Mouse (Mus musculus) thymus, adult 18-20 months (tissue): Measurements from ENCODE around the gene Vars.
"Not testable (repeated sequence)": the region's sequence is repeated elsewhere in the genome, so short reads cannot be mapped to it uniquely, and the experiment has no call there.

ENCODE experiments used
- DNase-seq, 2 experiments: peaks; one replicate each; pipeline ENCODE4 v3.0.0; 2022; ENCODE audit warnings: mixed read lengths in 2 of 2

Gene Vars

DNA sequence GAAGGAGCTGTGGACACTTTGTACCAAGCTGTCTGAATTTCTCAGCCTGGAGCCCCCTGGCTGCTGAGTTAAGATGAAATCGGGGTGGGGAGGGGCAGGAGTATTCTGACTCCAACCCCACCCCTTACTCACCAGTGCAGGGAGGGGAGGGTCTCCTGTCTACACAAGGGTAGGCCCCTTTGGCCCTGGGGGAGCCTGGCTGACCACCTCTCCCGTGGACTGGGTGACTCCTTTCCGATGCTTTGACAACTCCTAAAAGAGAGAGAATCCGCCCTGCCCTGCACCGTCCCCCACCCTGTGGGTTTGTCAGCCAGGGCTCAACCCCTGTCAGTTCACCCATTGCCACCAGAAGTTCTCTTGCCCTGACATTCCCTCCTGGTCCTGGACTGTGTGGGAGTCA lies 25.4 kb downstream of the Vars start:
- DNase-seq: no peak

DNA sequence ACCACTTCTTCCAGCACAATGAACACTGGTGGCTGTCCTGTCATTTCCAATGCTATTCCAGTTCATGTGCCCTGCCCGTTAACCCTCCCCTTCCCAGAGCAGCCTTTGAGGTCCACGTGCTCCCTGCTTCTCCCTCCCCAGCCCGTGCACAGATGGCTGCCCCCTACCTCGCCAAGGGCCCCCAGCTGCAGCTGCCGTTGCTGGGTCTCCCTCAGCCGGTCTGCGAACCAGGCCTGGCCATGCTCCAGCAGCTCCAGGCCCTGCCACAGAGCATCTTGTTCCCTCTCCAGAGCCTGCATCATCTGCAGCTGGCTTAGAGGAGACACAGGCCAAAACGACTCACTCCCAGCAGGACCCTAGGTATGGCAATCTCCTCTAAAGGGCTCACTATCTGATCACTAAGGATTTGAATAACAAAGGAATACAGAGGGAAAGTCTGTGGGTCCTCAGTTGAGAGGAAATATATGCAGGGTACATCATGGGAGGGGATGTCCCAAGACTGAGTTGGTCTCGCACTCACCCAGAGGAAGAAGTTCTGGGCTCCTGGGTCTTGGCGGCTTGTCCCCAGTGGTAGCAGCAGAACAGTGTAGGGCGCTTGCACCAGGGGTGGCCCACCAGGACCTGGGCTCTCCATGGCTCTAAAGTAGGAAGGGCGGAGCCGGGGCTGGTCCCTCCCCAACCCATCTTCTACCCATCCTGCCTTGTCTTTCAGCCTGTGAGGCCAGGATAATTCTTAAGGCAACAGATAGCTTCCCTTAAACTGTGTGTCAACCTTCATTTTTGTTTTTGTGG lies 26.7 kb downstream of the Vars start, which contains the start of gene Sapcd1:
Gene Sapcd1 (minus strand): TSS at position 740 of the 792 bp plus-strand sequence.
- peak in 1 of 2 experiments; percentile 9 for DNase-seq

DNA sequence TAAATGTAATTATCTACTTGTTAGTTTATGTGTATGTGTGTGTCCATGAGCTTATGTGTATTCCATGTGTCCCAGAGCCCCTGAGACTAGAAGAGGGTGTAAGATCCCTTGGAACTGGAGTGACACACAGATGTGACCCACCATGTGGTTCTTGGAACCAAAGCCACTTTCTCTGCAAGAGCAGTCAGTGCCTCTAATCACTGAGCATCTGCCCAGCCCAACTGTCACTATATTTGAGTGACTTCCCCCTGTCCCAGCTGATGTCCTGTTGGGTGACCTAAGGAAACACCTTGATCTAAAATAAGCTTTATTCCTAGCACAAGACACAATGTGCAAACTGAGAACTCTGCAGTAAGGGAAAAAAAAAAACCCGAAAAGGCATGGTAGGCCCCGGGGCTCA lies 27.5 kb downstream of the Vars start:
- DNase-seq: no peak

DNA sequence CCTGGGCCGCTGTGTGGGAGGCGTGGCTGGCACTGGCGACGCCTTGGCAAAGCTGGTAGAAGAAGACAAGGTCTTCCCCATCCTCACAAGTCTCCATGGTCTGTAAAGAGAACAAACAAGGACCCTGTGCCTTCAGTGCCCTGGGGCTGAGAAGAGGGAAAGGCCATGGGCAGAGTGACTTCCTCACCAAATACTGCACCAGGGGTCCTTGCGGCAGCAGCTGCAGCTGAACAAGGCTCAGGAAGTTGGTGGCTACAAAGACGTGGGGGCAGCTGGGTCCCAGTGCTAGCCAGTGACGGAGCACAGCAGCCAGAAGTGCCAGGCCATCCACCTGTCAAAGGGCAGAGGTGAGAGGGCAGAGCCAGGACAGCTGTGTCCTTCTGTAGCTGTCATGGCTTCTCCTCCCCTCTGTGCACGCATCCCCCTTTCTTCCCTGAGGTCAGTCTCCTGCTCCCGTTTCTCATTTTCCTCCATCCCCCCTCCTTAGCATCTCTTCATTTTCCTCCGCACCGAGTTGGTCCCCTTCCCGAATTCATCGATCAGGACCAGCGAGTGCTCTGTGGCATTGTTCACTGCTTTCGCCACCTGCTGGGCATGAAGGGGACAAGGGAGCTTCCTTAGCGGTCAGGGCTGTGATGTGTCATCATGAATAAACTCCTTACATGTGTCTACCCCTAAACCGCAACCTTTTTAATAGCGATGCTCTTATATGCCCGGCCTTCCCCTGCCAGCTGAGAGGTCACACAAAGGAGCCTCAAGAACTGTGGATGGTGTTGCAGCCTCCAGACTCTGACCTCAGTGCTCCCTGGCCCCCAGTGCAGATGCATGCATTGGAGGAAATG lies 29.1 kb downstream of the Vars start:
- peak in 1 of 2 experiments; percentile 46 for DNase-seq

DNA sequence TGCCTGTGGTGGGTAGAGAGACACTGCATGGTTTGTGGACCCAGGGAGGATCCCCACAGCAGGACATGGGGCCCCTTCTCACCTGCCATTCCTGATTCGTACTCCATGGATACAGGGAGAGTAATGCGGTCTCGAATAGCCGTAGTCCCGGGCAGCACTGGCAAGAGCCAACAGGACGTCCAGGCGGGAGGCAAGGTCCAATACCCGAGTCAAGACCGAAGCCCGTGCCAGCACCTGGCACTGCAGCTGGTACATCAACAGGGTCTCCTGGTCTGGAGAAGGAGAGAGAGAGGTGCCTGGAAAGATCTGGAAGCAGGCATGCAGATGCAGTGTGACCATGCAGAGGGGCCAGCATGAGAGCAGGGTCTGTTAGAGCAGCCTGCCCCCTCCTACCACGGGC lies 30.5 kb downstream of the Vars start:
- no peak for DNase-seq

DNA sequence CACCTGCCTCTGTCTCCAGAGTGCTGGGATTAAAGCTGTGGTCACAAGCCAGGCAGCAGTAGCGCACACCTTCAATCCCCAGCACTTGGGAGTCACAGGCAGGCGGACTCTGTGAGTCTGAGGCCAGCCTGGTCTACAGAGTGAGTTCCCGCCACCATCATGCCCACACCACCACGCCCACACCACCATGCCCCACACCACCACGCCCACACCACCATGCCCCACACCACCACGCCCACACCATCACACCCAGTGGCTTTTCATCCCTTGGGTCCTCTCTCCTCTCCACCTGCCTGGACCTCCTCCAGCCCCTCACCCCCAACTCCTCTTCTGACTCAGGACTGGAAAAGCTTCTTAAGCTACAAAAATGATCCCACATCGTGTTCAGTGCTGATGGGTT lies 31.1 kb downstream of the Vars start:
- no peak for DNase-seq

DNA sequence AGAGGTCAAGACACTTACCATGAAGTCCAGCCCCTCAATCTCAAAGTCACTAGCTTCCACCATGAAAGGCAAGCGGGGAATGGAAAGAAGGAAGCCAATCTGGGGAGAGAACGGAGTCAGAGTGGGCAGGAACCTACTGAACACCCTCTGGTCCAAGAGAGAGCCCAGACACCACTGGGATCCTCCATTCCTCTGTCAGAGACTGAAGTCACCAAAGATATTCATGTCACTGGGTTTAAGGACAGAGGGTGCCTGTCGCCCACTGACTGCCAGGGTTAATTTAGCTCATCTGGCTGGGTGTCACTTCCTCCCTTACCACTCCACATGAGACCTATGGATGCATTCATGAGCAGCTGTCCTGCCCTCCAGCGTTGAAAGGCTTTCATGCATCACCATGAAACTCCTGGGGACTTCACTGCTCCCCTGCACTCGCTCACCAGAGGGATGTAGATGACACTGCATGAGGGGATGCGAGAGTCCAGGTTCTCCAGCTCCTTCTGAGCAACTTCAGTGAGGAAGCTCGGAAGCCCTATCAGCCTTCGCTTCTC lies 31.6 kb downstream of the Vars start:
- no peak for DNase-seq

DNA sequence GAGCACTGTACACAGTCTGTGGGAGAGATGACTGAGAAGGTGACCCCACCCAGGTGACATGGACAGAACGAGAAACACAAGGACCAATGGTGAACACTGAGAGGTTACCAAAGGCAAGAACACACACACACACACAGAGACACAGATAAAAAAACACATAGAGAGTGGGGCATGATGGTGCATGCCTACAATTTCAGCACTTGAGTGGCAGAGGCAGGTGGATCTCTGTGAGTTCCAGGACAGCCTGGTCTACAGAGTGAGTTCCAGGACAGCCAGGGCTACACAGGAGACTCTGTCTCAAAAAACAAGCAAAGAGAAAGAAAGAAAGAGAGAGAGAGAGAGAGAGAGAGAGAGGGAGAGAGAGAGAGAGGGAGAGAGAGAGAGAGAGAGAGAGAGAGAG lies 32.9 kb downstream of the Vars start:
- DNase-seq: not testable (repeated sequence)

DNA sequence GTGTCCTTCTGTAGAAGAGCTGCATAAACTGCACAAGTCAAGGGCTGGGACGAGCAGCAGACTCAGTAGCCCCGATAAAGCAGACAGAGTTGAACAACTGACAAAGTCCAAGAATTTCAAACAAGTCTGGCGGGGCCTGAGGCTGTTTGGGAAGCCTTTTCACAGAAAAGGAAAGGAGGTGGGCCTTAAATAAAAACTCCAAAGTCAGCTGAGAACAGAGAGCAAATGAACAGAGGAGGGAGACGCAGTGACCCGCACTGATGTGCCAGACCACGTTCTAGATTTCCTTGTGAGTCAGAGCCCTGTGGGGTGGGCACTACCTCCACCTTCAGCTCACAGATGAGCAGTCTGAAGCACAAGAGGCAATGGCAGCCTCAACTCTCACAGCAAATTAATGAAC lies 34.1 kb downstream of the Vars start:
- no peak for DNase-seq

DNA sequence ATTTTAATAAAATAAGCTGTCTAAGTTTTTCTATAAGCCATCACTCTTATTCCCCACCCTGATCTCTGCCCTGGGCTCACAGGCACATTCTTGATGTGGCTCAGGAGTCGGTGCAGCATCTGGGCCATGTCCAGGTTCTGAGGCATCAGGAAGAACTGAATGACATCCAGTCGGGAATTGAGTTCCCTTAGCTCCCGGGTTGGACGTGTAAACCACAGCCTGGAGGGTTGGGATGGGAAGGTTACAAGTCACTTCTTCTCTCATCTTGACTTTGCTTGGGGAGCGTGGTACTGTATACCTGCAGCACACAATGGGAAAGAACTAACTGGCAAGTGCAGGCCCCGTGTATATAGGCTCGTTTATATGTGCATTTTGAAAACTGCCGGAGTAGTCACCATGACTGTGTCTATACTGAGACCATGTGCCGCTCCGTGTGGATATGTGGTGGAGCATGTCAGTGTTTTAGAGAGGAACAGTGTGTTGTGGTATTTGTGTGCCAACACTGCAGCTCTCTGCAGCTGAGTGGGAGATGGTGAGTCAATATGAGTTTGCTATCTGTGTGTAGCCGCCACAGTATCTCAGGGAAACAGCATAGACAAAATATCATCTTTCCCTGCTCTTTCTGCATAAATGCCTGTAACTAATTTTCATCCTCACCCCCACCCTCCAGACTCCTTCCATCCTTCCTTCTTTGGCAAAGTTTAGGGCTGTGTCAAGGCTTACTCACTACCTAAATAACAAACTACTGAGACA lies 38.5 kb downstream of the Vars start:
- DNase-seq: no peak

DNA sequence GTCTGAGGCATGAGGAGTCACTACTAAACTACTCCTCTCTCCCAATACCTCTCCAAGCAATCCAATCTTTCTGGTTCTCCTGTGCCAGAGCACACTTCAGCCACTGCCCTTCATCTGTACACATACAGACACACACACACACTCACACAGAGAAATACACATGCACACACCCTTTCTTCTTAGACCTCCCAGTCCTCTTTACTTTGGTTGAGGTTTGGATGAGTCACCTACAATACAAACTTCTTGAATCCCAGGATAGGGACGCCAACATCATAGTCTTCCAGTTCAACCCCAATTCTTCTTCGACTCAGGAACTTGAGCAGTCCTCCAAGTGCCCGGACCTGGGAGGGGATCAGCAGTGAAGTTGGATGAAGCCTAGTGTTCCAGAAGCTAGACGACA lies 43.0 kb downstream of the Vars start:
- DNase-seq: no peak

DNA sequence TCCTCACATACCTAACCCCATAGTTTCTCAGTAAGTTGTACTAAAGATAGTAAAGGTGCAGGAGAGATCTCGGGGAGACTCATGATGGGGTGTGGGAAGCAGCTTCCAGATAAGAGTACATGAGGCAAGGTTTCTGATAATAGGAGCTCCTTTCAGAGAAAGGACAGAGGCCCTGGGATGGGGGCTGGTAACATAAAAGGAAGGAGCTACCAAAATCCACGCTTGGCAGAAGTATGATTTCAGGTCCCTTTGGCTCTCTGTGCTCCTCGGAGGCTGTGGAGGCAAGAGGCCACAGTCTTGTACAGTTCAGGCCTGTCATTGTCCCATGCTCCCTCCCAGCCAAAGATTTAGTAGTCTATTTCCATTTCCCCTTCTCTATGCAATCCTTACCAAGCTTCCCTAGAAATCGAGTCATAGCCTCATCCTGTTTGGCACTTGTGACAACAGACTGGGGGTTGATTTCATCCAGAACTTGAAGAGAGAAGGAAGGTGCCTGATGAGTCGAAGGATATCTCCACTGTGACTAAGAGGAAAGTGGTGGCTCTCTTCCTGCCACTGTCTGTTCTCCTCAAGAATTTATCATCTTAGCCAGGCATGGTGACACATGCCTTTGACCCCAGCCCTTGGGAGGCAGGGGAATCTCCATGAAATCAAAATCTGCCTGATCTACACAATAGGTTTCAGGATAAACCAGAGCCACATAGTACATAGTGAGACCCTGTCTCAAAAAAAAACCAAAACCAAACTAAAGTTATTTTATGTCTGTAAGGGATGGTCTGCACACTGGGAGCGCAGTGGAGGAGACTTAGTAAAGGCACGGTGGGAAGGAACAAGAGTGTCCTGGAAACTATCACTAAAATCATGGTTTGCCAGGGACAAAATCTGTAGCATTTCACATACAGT lies 44.4 kb downstream of the Vars start:
- no peak for DNase-seq

DNA sequence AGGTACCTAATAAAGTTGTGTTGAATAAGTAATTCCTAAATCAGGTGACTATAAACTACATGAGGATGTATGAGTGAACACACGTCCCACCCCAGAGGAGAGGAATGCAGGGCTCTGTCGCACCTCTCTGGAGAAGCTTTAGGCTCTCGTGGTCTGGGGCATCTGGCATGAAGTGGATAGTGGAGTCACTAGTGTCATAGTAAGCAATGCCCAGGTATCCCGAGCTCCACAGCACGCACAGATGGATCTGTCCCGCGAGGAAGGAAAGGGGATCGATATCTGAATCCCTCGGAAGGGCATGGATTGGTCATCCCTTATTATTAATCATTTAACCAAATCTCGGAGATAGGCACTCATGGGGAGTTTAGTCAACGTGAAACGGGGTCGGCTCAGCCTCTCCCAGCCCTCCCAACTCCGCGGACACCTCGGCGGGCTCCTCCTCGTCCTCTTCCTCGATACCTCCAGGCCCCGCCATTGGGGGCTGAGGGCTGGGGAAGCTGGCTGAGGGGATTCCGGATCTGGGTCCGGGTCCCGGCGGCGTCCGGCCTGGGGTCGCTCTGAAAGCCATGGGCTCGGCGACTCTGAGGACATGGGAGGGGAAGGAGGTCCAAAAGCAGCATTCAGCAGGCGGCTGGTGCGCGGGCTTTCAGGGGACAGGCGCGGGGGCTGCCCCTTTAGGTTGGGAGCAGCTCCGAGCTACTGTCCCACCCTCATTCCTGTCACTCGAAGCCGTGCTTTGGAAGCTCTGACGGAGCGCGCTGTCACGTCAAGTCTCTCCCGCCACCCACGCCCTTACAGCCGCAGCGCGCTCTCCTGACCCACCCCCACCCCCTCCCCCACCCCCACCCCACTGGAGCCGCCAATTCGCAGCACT lies 45.3 kb downstream of the Vars start:
- DNase-seq: no peak

DNA sequence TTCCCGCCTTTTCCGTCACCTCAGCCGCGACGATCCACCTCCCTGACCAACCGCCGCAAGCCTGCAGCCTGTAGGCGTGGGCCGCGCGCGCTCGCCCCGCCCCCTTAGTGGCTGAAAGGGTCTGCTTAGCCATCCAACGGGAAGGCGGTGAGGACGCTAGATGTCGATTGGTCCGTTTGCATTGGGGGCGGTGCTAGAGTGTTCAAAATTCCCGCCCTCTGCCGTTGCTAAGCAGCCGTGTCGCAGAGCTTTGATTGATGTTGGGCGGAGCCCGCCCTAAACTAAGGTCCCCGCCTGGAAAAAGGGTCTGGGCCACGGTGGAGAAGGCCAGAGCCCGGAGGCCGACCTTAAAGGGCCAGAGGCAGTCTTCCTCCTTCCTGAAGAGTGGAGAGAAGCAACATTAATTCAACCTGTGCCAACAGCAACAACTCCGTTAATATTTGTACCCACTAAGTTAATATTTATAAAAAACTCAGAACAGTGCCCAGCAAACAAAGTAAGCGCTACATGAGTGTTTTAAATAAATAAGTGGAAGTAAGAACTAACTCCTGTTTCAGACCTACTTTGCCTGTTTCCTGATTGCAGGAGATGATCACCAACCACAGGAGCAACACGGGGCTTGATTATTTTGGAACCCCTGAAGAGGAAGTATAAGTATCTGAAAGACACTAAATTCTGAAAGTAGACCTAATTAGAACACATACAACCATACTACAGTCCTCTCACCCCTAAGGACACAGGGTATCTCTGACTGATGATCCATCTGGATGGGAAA lies 46.1 kb downstream of the Vars start, which contains the start of gene Msh5:
Gene Msh5 (minus strand): TSS at position 65 of the 775 bp plus-strand sequence.
- DNase-seq: peak; percentile 97 to 98

DNA sequence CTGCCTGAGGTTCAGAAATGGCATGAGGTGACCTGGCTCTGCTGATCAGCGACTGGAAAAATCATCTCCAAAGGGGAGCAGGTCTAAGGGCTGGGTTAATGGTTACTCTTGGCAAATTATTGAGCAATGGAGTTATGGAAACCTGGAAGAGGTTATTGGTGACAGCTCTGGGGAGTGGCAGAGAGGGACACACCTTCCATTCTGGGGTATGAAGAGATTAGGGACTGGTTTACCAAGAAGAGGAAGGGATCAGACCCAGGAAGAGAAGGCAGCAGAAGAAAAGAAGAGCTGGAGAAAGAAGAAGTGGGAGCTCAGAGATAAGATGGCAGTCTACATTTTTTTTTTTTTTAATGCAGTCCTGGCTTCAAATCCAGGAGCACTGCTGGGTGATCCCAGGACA lies 46.9 kb downstream of the Vars start:
- DNase-seq: no peak

DNA sequence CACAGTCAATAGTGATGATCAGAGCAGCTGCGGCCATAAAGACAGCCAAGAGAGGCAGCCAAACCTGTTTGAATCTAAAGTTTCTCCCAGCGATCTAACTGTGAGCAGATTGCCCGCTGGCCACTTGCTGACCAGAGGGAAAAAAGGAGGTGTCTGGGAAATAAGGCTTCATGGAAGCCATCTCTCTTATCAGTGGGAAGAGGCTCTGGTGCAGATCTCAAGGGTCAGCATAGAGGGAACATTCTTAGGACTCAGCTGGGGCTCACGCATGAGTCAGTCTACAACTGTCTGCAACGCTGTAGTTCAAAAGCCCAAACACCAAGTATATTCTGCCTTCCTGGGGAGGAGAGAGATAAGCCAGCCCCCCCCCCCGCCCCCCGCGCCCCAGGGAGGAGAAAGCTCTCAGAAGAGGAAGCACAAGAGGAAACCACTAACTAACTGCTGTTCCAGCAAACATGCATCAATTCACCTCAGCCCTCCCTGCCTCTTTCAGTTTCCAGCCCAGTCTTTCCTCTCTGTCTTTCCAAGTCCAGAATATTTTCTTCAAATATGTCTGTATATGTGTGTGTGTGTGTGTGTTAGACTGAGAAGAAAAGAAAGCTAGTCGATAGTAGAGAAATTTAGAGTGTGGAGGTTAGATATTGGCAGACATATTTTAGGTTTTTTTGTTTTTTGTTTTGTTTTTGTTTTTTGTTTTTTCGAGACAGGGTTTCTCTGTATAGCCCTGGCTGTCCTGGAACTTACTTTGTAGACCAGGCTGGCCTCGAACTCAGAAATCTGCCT lies 47.6 kb downstream of the Vars start:
- DNase-seq: peak in 1 of 2 experiments; percentile 43

DNA sequence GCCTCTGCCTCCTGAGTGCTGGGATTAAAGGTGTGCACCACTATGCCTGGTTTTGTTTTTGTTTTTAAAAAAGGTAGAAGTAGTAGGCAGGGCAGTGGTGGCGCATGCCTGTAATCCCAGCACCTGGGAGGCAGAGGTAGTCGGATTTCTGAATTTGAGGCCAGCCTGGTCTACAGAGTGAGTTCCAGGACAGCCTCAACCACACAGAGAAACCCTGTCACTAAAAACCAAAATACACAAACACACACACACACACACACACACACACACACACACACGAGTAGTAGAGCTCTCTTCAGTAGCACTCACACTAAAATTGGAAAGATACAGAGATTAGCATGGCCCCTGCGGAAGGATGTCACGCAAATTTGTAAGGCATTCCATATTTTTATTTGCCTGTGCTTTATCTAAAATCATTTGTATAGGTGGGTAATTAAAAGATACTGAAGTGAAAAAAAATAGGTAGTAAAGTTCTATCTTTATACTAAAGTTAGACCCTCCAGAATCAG lies 48.2 kb downstream of the Vars start:
- no peak for DNase-seq

DNA sequence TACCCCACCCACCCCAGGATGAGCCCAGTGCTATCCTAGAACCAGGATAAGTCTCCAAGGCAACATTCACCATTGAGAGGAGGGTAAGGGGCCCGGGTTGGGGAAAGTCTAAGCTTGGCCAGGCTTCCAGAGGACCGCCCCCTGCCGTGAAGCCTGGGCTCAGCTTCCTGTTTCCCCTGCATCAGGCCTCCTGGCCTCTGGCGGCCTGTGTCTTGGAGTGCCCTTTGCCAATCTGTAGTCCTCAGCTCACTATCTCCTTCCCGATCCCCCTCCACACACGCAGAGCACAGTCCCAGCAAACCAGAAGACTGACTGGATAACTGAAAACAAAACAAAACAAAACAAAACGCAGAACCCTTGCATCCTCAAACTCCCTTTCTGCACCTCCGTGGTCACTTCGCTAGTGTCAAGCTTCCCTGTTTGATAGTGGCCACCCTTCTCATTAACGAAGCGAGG lies 48.8 kb downstream of the Vars start, which contains the start of gene Clic1:
Gene Clic1 (plus strand): TSS at position 406 of the 456 bp plus-strand sequence.
- DNase-seq: peak in 1 of 2 experiments; percentile 61
